Mouse (Mus musculus) left cerebral cortex, adult 8-10 months (tissue): Measurements from ENCODE around the gene Hes5. TPM values are rescaled to one million over a fixed set of nuclear protein-coding genes. Genes with fewer than 3 reads are reported as not detected.

Experiments
- DNase-seq, 2 experiments: peaks; one replicate each; pipeline ENCODE4 v3.0.0; 2022; ENCODE audit warnings: low spot score in 2 of 2
- total RNA-seq, 4 experiments: library from RNA; stranded (reverse); gene quantifications; 2 replicates each; pipeline ENCODE4 v1.2.4; 2022

Hes5 gene
- total RNA-seq, 4 experiments from 2014 or later: 31.5 to 42.6 (median 41.9) TPM

DNA sequence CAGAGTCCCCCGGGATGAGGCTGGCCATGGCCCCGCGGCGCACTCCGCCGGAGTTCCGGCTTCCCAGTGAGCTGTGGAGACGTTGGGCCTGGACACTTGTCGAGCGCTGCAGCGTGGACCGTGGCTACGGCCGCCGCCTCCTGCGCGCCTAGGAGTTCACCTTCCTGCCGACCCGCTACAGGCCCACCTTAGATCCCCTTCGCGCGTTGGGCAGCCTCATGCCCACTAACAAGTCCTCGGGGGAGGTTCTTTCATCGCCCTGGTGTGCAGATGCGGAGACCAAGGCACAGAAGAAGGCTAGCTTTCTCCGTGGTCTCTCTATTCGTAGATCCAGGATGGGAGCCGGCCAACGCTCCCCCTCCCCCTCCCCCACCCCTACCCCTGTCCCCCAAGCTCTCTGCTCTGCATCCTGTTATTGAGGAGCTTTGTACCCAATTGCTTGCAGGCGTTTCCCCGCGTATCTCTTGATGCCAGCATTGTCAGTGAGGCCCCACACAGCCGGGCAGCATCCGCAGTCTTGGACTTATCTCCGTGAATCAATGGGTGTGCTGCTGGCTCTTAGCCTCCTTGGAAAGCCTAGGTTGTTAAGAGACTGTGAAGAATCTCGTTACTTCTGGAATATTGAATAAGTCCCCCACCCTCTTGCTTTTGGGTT is 4.0 kb downstream of the Hes5 start:
- no peak for DNase-seq

DNA sequence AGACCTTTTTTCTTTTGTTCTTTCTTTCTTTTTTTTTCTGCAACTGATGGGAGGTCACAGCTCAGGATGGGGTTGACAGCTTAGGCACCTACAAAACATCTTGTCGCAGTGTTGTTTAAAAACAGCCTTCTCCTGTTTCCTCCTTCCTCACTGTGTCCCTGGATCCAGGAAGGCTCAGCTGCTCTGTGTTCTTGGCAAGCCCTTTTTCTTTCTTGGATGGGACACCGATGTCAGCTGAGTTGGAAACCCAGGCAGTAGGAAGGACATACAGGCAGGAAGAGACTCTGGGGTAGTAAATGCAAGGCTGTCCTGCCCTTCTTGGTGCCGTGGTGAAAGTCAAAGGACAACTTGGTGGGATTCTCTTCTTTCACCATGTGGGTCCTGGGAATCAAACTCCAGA is 5.1 kb downstream of the Hes5 start:
- DNase-seq: no peak

DNA sequence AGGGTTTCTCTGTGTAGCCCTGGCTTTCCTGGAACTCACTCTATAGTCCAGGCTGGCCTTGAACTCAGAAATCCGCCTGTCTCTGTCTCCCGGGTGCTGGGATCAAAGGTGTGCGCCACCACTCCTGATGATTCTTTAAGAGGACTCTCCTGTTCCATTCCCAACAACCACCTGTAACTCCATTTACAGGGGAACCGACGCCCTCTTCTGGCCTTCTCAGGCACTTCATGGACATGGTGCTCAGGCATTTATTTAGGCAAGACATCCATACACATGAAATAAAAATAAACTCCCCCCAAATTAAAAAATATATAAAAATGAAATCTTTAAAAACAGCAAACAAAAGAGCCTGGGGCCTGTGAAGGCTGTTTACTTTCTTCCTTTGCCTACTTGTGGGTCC is 6.5 kb downstream of the Hes5 start:
- DNase-seq: no peak

DNA sequence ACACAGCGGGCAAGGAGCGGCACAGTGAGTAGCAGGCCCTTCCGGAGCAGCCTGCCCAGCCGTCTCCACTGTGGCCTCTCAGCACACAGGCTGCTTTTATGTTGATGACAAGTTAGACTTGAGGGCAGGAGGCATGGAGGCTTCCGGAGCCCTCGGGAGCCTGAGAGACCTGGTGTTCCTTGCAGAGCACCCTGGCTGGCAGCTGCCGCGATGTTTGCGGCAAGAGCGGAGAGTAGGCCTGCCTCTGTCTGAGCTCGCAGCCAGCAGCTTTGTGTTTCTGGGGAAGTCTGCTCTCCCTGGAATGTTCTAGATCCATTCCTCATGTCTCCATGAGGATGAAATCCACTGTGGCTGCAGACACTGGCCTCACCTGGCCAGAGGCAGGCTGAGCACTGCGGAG is 11.8 kb downstream of the Hes5 start:
- DNase-seq: no peak

DNA sequence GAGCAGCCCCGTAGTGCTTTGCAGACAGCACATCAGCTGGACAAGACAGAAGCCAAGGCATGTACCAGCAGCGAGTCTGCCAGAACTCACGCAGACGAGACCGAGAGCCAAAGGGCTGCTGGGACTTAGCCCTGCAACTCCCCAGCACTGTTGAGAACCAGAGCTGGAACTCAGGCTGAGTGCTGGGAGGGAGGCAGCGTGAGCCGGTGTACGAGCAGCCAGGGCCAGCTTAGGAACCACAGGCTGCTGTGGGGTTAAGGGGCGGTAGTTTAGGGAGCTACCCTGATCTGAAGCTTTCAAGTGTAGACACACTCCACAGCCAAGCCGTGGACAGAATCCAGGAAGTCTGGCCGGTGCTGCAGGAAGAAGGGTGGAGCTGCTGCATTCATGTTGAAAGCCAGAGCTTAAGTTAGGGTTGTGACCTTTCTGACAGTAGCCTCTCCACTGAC is 13.5 kb downstream of the Hes5 start:
- no peak for DNase-seq

DNA sequence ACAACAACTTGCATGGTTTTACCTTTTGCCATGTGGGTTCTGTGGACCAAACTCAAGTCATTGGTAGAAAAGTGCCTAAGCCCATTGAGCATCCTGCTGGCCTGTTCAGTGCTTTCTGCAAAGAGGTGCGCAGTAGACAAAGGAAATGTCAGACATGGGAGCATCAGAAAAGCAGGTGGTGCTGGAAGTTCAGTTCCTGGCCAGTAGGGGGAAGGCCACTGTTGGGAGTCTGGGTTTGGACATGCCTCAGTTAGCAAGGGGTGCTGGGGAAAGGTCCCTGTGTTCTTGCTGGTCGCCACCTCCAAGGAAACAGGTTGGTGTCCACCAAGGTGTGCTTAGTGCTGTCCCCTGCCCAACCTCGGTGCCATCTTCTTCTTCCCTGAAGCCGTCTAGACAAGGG is 19.4 kb downstream of the Hes5 start:
- DNase-seq: no peak

DNA sequence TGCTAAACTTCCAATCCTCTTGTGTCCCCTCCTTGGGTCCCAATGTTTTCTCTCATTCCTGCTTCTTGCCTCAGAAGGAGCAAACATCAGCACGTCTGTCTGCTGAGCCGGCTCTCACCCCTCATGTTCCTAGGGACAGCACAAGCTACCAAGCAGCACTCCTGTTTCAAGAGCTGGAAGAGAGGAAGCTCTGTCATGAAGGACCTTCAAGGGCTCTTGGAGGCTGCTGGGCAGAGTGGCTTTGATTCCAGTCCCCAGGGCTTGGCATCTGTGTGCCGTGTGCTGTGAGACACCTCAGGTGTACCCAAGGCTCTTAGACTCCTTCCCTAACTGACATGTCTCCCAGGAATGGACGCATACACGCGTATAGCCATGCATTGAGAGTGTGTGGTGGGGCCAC is 20.4 kb downstream of the Hes5 start:
- DNase-seq: no peak

DNA sequence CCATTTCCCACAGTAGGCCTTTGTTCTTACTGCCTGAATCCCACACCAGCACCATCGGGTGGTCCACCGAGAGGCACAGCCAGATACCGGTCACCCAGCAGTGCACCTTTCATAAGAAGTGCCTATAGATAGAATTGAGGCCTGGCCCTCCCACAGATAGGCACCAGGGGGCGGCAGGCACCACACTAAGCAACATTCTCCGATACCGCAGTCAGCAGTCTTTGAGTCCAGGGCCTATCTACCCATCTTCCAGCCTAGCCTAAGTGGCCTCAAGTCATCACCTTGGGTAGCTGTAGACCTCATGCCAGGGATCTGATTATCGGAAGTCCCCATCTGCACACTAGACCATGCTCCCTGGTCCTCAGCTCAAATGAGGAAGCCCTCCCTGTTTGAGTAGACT is 20.8 kb downstream of the Hes5 start:
- DNase-seq: peak; percentile 66 to 69

DNA sequence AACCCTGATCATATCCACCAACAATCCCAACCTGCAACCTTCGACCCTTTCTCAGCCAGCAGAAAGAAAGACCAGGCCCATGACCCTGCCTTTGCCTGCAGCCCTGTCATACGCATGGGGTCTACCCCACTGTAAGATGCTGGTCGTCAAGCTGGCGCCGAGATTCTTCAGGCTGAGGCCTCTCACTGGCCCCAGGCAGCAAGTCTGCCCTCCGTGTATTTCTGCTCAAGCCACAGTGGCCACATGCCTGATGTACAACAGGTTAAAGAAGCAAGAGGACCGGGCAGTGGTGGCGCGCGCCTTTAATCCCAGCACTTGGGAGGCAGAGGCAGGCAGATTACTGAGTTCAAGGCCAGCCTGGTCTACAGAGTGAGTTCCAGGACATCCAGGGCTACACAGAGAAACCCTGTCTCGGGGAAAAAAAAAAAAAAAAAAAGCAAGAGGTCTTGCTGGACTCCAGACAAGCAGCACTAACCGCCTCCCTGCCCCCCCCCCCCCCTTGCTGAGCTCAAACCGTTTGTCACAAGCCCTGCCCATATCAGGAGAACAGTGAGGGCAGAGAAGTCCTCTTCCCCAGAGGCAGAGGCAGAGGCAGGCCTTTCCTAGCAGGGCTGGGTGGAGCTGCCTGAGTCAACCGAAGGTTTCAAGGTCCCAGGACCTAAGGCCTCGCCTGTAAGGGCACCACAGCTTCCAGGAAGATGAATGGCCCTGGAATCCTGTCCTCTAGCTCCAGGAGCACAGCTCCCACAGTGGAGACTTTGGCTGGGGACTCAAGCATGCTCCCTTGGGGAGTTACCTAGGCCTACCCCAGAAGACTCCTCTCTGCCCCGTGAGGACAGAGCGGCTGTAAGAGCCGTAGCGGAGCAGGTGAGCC is 21.8 kb downstream of the Hes5 start:
- no peak for DNase-seq

DNA sequence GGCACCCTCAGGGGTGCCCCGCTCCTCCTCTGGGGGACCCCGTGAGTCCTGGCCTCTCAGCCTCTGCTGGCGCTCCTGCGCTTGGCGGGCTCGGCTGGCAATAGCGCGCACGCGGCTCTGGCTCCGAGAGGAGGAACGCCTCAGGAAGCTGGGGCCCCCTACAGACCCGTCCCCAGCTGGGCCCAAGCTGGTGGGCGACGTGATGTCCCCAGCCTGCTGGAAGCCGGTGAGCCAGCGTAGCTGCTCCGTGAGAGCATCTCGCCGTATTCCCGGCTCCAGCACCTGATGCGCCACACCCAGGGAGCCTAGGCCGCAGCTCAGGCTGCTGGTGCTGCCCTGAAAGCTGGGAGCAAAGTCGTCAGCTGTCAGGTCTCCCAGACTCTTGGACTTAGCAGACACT is 23.0 kb downstream of the Hes5 start:
- DNase-seq: no peak

DNA sequence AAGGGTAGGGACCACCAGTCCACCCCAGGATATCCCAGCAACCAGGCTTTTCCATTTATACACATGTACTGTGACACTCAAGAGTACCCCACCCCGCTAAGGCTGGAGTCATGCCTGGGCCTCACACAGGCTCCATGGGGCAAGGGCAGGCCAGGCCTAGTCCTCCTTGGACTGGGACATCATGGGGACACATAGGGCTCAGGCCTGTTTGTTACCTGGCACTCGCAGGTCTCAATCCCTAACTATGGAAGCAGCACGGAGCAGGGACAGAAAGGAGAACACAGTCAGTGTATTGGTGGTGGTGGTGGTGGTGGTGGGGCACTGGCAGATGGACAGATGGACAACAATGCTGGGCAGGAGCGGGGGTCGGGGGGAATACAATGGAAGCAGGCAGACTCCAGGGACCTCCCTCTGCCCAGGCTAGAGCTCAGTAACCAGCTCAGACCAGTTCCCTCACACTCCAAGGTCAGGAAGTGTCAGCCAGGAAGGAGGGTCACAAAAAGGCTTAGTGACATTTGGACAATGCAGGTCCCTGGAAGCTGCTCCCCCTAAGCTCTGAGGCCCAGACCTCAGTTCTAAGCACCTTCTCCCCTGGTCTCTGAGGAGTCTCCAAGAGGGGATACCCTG is 24.5 kb downstream of the Hes5 start:
- no peak for DNase-seq

DNA sequence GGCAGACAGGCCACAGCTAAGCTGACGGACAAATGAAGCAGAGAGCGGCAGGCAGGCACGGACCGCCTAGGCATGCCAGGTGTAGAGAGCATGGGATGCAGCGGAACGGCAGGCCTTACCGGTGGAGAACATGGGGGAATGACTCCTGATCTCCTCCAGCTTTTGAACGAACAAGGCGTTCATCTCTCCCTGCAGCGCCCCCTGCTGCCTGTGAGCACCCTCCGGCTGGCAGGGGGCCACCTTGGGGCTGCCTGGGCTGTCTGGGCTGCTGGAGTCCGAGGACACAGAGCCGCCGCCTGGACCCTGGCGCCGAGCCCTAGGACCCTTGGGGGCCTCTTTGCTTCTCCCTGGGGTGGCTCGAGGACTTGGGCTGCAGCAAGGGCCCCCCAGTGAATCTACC is 25.4 kb downstream of the Hes5 start:
- DNase-seq: peak; percentile 69 to 70

DNA sequence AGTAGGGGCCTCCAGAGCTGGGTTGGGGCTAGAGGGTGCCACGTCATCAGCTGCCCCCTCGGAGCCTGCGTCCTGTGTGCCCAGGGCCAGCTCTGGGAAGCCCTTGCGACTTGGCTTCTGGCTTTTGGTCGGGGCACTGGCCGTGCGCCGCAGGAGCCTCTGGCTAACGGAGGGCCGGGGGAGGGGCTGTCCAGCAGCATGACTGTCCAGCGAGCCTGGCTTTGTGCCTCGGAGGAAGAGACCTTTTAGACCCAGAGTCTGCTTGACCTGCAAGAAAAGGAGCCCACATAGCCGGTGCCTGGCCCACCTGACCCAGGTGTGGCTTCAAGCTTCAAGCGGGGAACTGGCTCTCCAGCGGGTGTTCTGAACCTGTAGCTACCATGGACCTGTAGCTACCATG is 26.0 kb downstream of the Hes5 start:
- no peak for DNase-seq

DNA sequence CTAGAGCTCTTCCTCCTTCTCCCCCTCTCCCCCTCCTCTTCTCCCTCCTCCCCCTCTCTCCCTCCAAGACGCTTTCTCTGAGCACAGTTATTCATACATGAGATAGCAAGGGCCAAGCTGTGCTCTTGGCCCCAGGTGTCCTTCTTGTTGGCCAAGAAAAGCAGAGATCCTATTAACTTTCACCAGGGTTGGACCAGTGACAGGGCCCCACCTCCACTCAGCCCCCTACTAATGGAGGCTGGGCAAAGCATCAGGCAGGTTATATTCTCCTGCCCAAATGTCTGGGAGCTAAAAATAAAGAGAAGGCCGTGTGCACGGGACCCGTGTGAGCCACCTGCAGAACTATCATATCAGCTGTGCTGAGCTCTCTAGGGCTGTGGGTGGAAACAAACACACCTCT is 34.2 kb downstream of the Hes5 start:
- no peak for DNase-seq

DNA sequence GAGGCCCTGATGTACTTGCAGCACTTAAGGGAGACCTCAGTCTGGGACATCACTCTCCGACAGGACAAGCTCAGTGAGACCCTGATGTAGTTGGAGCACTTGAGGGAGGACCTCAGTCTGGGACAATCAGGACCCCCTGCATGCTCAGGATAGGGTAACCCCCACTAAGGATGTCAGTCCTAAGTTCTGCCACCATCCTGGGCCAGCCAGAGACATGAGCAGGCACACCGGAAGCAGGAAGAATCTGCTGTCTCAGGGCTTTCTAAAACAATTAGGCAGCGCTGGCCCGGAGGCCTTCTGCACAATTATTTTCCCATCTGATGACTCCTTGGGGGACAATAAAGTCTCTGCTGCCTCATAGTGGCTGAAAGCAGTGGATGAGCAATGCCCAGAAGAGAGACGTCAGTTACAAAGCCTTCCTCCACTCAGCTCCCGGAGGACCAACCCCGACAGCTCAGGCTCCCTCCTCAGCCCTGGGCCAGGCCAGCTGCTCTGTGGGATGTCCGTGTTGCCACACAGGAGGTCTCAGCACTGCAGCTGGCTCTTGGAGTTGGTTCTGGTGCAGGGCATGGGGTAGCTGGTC is 35.9 kb downstream of the Hes5 start:
- DNase-seq: no peak

DNA sequence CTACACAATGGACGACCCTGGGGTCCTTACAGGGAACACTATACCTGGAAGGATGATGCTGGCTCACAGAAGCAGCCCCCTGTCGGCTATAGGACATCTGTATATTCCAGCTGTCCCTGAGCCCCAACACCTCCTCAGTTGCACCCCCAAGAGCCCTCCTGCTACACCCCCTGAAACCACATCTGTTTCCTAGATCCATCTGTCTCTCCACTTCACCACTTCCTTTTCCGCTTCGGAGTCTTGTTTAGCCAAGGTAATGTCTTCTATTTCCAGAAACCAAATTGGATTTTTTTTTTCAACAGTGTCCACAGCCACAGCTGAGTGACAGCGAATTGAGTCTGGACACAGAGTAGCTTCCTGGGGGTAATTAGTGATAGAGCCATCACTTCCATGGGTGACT is 38.7 kb downstream of the Hes5 start:
- no peak for DNase-seq

DNA sequence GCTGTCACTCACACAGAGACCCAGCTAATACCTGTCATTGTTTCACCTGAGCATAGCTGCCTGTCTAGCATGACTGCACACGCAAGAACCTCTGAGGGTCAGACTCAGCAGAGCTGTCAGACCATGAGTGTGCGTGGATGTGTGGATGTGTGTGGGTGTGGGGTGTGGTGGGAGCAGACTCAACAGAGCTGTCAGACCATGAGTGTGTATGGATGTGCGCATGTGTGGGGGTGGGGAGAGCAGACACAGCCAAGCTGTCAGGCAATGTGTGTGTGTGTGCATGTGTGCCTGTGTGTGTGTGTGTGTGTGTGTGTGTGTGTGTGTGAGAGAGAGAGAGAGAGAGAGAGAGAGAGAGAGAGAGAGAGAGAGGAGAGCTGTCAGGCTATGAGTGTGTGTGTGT is 44.6 kb downstream of the Hes5 start:
- DNase-seq: peak in 1 of 2 experiments; percentile 62

DNA sequence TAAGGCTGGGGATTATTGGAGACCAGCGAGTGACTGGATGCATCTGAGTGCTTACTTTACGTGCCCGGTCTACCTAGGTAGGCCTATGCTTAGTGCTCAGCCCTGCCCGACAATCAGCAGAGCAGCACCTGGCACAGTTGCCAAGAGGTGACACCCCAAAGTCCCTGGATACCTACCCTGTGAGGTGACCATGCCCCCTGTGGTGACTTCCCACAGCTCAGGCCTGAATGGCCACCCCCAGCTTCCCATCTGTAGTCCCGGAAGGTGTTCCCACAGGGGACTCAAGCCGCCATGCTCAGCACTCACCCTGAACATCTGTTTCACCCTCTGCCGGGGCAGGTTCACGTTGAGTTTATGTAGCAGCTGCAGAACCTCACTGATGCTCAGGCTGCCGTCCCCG is 45.6 kb downstream of the Hes5 start:
- no peak for DNase-seq

DNA sequence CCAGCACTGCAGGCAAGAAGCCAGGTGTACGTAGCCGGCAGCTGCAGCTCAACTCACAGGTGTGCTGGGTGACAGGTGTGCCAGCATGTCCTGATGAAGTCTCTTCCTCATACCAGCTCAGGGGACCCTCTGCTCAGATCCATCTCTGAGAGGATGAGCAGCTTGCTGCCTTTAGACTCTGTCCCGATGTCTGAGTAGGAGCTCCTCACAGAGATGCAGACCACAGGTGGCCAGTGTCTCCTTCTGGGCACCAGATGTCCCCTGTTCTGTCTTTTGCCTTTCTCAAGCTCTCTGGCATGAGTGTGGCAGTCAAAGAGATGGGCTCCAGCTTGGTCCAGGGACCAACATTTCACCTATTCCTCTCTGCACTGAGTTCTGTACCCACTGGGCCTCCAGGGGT is 46.9 kb downstream of the Hes5 start:
- no peak for DNase-seq

DNA sequence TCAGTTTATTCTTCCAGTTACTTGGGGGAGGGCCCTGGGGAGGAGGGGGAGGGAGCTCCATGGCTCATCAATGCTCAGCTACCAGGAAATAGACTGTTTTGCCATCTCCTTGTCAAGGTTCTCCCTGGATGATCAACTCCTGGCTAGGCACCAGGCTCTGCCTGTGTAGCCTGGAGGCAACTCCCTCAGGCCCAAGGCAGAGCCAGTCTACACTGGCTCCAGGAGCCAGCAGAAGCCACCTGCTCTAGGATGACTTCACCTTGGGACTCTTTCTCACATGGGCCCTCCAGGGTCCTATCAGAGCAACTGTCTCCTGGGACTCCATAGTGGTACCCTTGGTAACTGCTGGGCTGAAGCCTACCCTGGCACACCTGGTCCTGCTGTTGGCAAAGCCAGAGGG is 47.4 kb downstream of the Hes5 start:
- no peak for DNase-seq

DNA sequence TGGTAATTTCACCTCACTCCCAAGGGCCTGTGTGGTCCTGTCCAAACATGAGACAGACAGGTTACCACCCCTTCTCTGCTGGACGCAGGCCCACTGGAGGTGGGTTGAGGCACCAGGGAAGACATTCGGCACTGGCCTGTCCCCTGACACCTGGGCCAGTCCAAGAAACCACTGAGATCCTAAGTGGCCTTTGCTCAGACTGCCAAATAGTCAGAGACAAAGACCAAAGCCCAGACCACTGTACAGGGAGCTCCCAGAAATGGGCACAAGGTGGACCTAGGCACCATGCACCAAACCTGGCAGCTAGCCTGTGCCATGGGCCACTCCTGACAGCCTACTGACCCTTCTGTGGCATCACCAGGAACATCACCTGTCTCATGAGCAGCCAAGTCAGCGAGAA is 48.5 kb downstream of the Hes5 start:
- no peak for DNase-seq

DNA sequence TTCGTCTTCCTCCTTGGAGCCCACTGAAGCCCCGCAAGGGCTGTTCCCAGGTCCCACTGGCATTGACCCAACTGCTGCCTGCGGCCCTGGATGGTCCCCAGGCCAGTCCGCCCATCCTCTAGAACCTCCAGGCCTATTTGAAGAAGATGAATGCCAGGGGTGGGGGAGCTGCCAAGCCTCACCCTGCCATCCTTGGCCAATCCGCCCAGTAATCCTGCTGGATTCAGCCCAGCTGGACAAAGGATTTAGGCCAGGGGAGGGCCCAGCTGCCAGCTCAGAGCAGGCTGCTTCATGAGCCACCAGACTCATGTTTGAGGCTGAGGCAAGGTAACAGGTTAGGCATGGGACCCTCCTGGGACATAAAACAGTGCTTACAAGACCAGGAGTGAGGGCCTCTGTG is 50.1 kb downstream of the Hes5 start:
- peak in 1 of 2 experiments; percentile 63 for DNase-seq
